Mouse (Mus musculus) right cerebral cortex, postnatal 25 days (tissue): Measurements from ENCODE around the gene Prr12.
"Not testable (repeated sequence)": the region's sequence is repeated elsewhere in the genome, so short reads cannot be mapped to it uniquely, and the experiment has no call there.

Experiments used
- DNase-seq: peaks from one replicate; pipeline ENCODE4 v3.0.0; 2022

Prr12 gene

GRCm38 (mm10) chr7:45052862-45053116 lies at the start of gene Prr12:
TSS of gene Prr12 (minus strand) at chr7:45052881.
- no peak for DNase-seq

- no peak for DNase-seq
Observed at GRCm38 (mm10) chr7:45102441-45102840, 49.8 kb upstream of the Prr12 start.

- no peak for DNase-seq
Observed at GRCm38 (mm10) chr7:45100046-45100445, 47.4 kb upstream of the Prr12 start.

- DNase-seq: no peak
Observed at GRCm38 (mm10) chr7:45098541-45099240, 46.0 kb upstream of the Prr12 start.

GRCm38 (mm10) chr7:45097479-45097878 lies 44.8 kb upstream of the Prr12 start:
- DNase-seq: no peak

- DNase-seq: not testable (repeated sequence)
Observed at GRCm38 (mm10) chr7:45095965-45096364, 43.3 kb upstream of the Prr12 start.

- DNase-seq: no peak
Observed at GRCm38 (mm10) chr7:45095367-45095766, 42.7 kb upstream of the Prr12 start.

GRCm38 (mm10) chr7:45094121-45094520 lies 41.4 kb upstream of the Prr12 start:
- no peak for DNase-seq

- no peak for DNase-seq
Observed at GRCm38 (mm10) chr7:45093516-45093905, 40.8 kb upstream of the Prr12 start.

- no peak for DNase-seq
Observed at GRCm38 (mm10) chr7:45092828-45093515, 40.3 kb upstream of the Prr12 start.

- DNase-seq: no peak
Observed at GRCm38 (mm10) chr7:45092048-45092447, 39.4 kb upstream of the Prr12 start, which contains the start of gene Rcn3. TSS of gene Rcn3 (minus strand) at chr7:45092221.

GRCm38 (mm10) chr7:45091001-45091990 lies 38.6 kb upstream of the Prr12 start:
- no peak for DNase-seq

GRCm38 (mm10) chr7:45090251-45090977 lies 37.7 kb upstream of the Prr12 start:
- DNase-seq: no peak

- DNase-seq: no peak
Observed at GRCm38 (mm10) chr7:45088597-45088996, 35.9 kb upstream of the Prr12 start.

- DNase-seq: no peak
Observed at GRCm38 (mm10) chr7:45086084-45086483, 33.4 kb upstream of the Prr12 start.

GRCm38 (mm10) chr7:45083300-45083890 lies 30.7 kb upstream of the Prr12 start:
- DNase-seq: no peak

- no peak for DNase-seq
Observed at GRCm38 (mm10) chr7:45082401-45083299, 30.0 kb upstream of the Prr12 start.

GRCm38 (mm10) chr7:45081016-45081415 lies 28.3 kb upstream of the Prr12 start:
- DNase-seq: no peak

GRCm38 (mm10) chr7:45079856-45080255 lies 27.2 kb upstream of the Prr12 start:
- peak; percentile 81 for DNase-seq

GRCm38 (mm10) chr7:45078513-45078912 lies 25.8 kb upstream of the Prr12 start:
- DNase-seq: peak; percentile 53

GRCm38 (mm10) chr7:45077829-45078228 lies 25.1 kb upstream of the Prr12 start:
- no peak for DNase-seq
